Mouse (Mus musculus): ENCODE measurements around the gene Polr3e. TPM values are rescaled to one million over a fixed set of nuclear protein-coding genes. Genes with fewer than 3 reads are reported as not detected.

The Polr3e gene
- total and polyA plus RNA-seq, 3 experiments, result 39.1 to 50.1 TPM; not detected in 1

DNA sequence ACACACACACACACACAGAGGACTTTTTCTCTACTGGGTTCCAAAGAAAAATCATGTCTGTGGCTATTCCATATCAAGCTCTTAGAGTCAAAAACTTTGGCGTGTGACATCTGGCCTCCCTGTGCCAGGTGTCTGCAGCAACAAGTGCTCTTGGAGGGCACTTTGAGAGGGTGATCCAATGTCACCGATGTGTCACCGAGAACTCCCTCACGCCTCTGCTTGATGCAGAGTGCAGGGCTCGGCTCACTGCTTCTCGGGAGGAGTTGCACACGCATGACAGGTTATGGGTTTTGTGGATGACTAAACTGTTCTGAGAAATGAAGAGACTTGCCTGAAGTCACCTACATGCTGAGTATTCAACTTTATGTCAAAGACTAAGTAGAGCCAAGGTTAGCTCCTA is 20.5 kb upstream of the Polr3e start:
- DNase-seq (ENCODE audit: low read depth, low spot score), result no peak
- H3K4me1 ChIP-seq (ENCODE audit: control insufficient read depth in 1 of 2, insufficient read depth in 2 of 2, low read length in 2 of 2), result no peaks in the 10 kb centered on the region
- TF ChIP-seq NELFE (IDR thresholded peaks at IDR 0.05; ENCODE audit: low read depth, low read length), result no peak
- TF ChIP-seq POLR2AphosphoS2 (IDR thresholded peaks at IDR 0.05; ENCODE audit: low read length), result no peak
- TF ChIP-seq ZMIZ1 (IDR thresholded peaks at IDR 0.05; ENCODE audit: low read depth, low read length), result no peak
- TF ChIP-seq CHD2 (IDR thresholded peaks at IDR 0.05; ENCODE audit: low read length), result no peak
- TF ChIP-seq MAX (IDR thresholded peaks at IDR 0.05; ENCODE audit: low read length), result no peak
- no peak for TF ChIP-seq TBP (IDR thresholded peaks at IDR 0.05; ENCODE audit: low read depth, low read length)
- no peak for TF ChIP-seq ELF1 (IDR thresholded peaks at IDR 0.05; ENCODE audit: low read depth, low read length)
- no peak for TF ChIP-seq ZNF384 (IDR thresholded peaks at IDR 0.05; ENCODE audit: low read depth, low read length)
- TF ChIP-seq MXI1 (IDR thresholded peaks at IDR 0.05; ENCODE audit: low read depth, low read length), result no peak
- no peak for TF ChIP-seq KAT2A (conservative IDR thresholded peaks at IDR 0.05; ENCODE audit: low read depth, low read length)
- TF ChIP-seq JUND (IDR thresholded peaks at IDR 0.05; ENCODE audit: low read depth, low read length), result no peak
- TF ChIP-seq SIN3A (IDR thresholded peaks at IDR 0.05; ENCODE audit: low read length), result no peak
- no peak for TF ChIP-seq USF1 (IDR thresholded peaks at IDR 0.05; ENCODE audit: low read depth, low read length)
- no peak for TF ChIP-seq GATA1 (IDR thresholded peaks at IDR 0.05; ENCODE audit: low read depth, low read length)
- TF ChIP-seq POLR2AphosphoS5 (IDR thresholded peaks at IDR 0.05; ENCODE audit: borderline replicate concordance, low read depth, low read length), result no peak
- no peak for TF ChIP-seq E2F4 (IDR thresholded peaks at IDR 0.05; ENCODE audit: borderline replicate concordance, low read depth, low read length)
- no peak for TF ChIP-seq USF2 (IDR thresholded peaks at IDR 0.05; ENCODE audit: borderline replicate concordance in 1 of 2, insufficient read depth in 1 of 2, low read depth in 1 of 2, low read length in 2 of 2)
- H3K9ac ChIP-seq (ENCODE audit: control insufficient read depth, low read depth, low read length, poor library complexity, severe bottlenecking), result no peak overlapping the region
- H3K27me3 ChIP-seq (ENCODE audit: control insufficient read depth in 1 of 2, insufficient read depth in 2 of 2, low read length in 2 of 2), result no peaks in the 10 kb centered on the region
- no peak overlapping the region for H3K4me3 ChIP-seq (ENCODE audit: control insufficient read depth in 1 of 2, insufficient read depth in 1 of 2, low read depth in 2 of 2, low read length in 2 of 2)
- H3K79me2 ChIP-seq (ENCODE audit: control insufficient read depth, insufficient read depth, low read length, poor library complexity), result no peaks in the 10 kb centered on the region
- no peaks in the 10 kb centered on the region for H3K9me3 ChIP-seq (replicated peaks; ENCODE audit: insufficient read depth, low read length)
- no peak overlapping the region for H3K27ac ChIP-seq (ENCODE audit: control insufficient read depth, low read depth, low read length)
- H3K36me3 ChIP-seq (ENCODE audit: control insufficient read depth in 1 of 2, insufficient read depth in 2 of 2, low read length in 2 of 2), result peaks cover 0 to 2% of the 10 kb centered on the region in 2 experiments; a peak in 2 of 4 replicates

DNA sequence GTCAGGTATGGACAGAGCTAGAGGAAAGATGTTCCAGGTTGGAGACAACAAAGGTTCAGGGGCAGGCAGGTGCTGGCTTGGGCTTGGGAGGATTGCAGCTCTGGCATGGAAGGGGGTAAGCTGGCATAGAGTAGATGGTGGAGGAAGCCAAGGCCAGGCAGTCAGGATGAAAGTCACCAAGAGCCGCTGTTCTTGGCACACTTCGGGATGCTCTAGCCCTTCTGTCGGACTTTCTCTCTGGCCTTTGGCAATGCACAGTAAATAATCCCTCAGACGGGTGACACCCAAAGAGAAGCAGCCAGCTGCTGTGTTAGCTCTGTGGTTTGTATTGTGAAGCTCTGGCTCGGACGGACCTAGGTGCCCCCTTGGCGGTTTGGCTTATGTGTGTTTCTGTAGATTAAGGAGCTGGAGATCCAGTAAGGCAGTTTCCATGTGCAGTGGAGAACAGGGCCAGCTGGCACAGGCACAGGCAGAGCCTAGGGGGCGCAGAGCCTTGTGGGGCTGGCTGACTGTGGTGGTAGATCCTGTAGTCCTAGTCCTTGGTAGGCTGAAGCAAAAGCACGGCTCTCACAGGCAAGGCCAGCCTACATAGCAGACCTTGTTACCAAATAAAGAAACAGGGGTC is 19.7 kb upstream of the Polr3e start:
- no peak overlapping the region for H3K4me3 ChIP-seq (ENCODE audit: control insufficient read depth in 1 of 2, insufficient read depth in 1 of 2, low read depth in 2 of 2, low read length in 2 of 2)
- no peaks in the 10 kb centered on the region for H3K27me3 ChIP-seq (ENCODE audit: control insufficient read depth in 1 of 2, insufficient read depth in 2 of 2, low read length in 2 of 2)
- peaks cover 0 to 3% of the 10 kb centered on the region in 2 experiments; a peak in 2 of 4 replicates for H3K36me3 ChIP-seq (ENCODE audit: control insufficient read depth in 1 of 2, insufficient read depth in 2 of 2, low read length in 2 of 2)
- no peaks in the 10 kb centered on the region for H3K79me2 ChIP-seq (ENCODE audit: control insufficient read depth, insufficient read depth, low read length, poor library complexity)
- TF ChIP-seq MYB (IDR thresholded peaks at IDR 0.05; ENCODE audit: low read depth, low read length) (no peak), BHLHE40 (IDR thresholded peaks at IDR 0.05; ENCODE audit: borderline replicate concordance, low read depth, low read length) (no peak), GABPA (IDR thresholded peaks at IDR 0.05; ENCODE audit: low read depth, low read length) (no peak), USF2 (IDR thresholded peaks at IDR 0.05; ENCODE audit: borderline replicate concordance in 1 of 2, insufficient read depth in 1 of 2, low read depth in 1 of 2, low read length in 2 of 2) (no peak), NRF1 (IDR thresholded peaks at IDR 0.05; ENCODE audit: insufficient read depth, low read depth, low read length, poor library complexity, severe bottlenecking) (no peak), CTCF (IDR thresholded peaks at IDR 0.05 in 2 of 3, conservative IDR thresholded peaks at IDR 0.05 in 1 of 3; ENCODE audit: control insufficient read depth in 1 of 3, insufficient read depth in 1 of 3, low read depth in 2 of 3, low read length in 3 of 3, poor library complexity in 1 of 3, severe bottlenecking in 1 of 3) (no peak)
- no peaks in the 10 kb centered on the region for H3K4me1 ChIP-seq (ENCODE audit: control insufficient read depth in 1 of 2, insufficient read depth in 2 of 2, low read length in 2 of 2)
- DNase-seq (ENCODE audit: low read depth, low spot score), result no peak
- H3K9me3 ChIP-seq (replicated peaks; ENCODE audit: insufficient read depth, low read length), result no peaks in the 10 kb centered on the region
- H3K9ac ChIP-seq (ENCODE audit: control insufficient read depth, low read depth, low read length, poor library complexity, severe bottlenecking), result no peak overlapping the region
- no peak overlapping the region for H3K27ac ChIP-seq (ENCODE audit: control insufficient read depth, low read depth, low read length)

Data from MEL (cell line).